Mouse (Mus musculus) limb, embryonic 14.5 days (tissue): ENCODE measurements around the gene Kirrel3. TPM values are rescaled to one million over a fixed set of nuclear protein-coding genes. Genes with fewer than 3 reads are reported as not detected.

ENCODE experiments used
- ATAC-seq: fragments of 200-750 bp; cut with Nextera tagmentation; 2 replicates; pipeline ENCODE4 v1.8.0; 2017; ENCODE audit warnings: low read depth, moderate number of reproducible peaks, moderate TSS enrichment; ENCODE audit not compliant: low FRiP score
- DNase-seq: peaks from one replicate; pipeline ENCODE4 v3.0.0-alpha.2; 2015; ENCODE audit warnings: low spot score
- H3K27ac ChIP-seq: fragments of 300-500 bp; sonication (generic); replicated peaks from 2 replicates; pipeline ENCODE4 v1.5.1; 2014; ENCODE audit warnings: low read depth, mild to moderate bottlenecking, low read length, moderate library complexity, mixed read lengths
- H3K27me3 ChIP-seq: fragments of 300-500 bp; sonication (generic); 2 replicates; pipeline ENCODE4 v1.6.1; 2014; ENCODE audit warnings: low read length, mixed read lengths; ENCODE audit not compliant: control insufficient read depth, insufficient read depth
- H3K36me3 ChIP-seq: fragments of 300-500 bp; sonication (generic); 2 replicates; pipeline ENCODE4 v1.6.1; 2014; ENCODE audit warnings: mild to moderate bottlenecking, low read length, moderate library complexity, mixed read lengths; ENCODE audit not compliant: control insufficient read depth, insufficient read depth
- H3K4me1 ChIP-seq: fragments of 300-500 bp; sonication (generic); 2 replicates; pipeline ENCODE4 v1.6.1; 2014; ENCODE audit warnings: antibody characterized with exemption, low read length, mixed read lengths; ENCODE audit not compliant: control insufficient read depth, insufficient read depth
- H3K4me2 ChIP-seq: fragments of 300-500 bp; sonication (generic); replicated peaks from 2 replicates; pipeline ENCODE4 v1.6.1; 2014; ENCODE audit warnings: low read depth, mild to moderate bottlenecking, low read length, moderate library complexity; ENCODE audit not compliant: severe bottlenecking
- H3K4me3 ChIP-seq: fragments of 300-500 bp; sonication (generic); replicated peaks from 2 replicates; pipeline ENCODE4 v1.5.1; 2014; ENCODE audit warnings: low read length
- H3K9ac ChIP-seq: fragments of 300-500 bp; sonication (generic); 2 replicates; pipeline ENCODE4 v1.6.1; 2014; ENCODE audit warnings: mild to moderate bottlenecking, low read depth, low read length, moderate library complexity; ENCODE audit not compliant: severe bottlenecking
- H3K9me3 ChIP-seq: fragments of 300-500 bp; sonication (generic); 2 replicates; pipeline ENCODE4 v1.6.1; 2016; ENCODE audit warnings: low read length; ENCODE audit not compliant: control insufficient read depth
- POLR2A ChIP-seq: fragments of 200-500 bp; IDR thresholded peaks from 2 replicates; pipeline ENCODE4 v1.8.0; 2012; ENCODE audit warnings: inconsistent platforms, mild to moderate bottlenecking, moderate library complexity, borderline replicate concordance; ENCODE audit not compliant: insufficient read depth, insufficient read length; ENCODE audit errors: extremely low read depth
- WGBS: fragments of 180-500 bp; shearing (Covaris S2); extraction: QIAGEN DNeasy Blood & Tissue Kit; methylation state at CpG from one replicate; pipeline ENCODE4 v1.1.7; 2014; 5-methylcytosine and 5-hydroxymethylcytosine counted together
- polyA plus RNA-seq, 2 experiments: library from polyadenylated mRNA; depleted of rRNA in 1 of 2; stranded (reverse) in 1 of 2; unstranded in 1 of 2; fragments of >200 nt; fragmentation: Nextera tagmentation in 1 of 2; extraction: Ambion mirVana in 1 of 2; gene quantifications; 2 replicates each; pipeline versions ENCODE4 v1.2.1 to v1.2.3; 2012 to 2014

The Kirrel3 gene
- polyA plus RNA-seq, 2 experiments, result 10.1 to 14.6 TPM

GRCm38 (mm10) chr9:34562437-34563000 is 76.8 kb downstream of the Kirrel3 start:
- ATAC-seq (no peak), DNase-seq (no peak)
- no peak for TF ChIP-seq POLR2A
- no peaks in the 10 kb centered on the region for H3K36me3 ChIP-seq
- H3K9ac ChIP-seq, result no peak overlapping the region
- H3K27me3 ChIP-seq, result no peaks in the 10 kb centered on the region
- H3K4me1 ChIP-seq, result peaks cover 11% of the 10 kb centered on the region; the same call in 1 of the 2 replicates
- H3K4me3 ChIP-seq, result no peak overlapping the region
- 64% methylated on average over 9 of the region's 9 CpGs for WGBS
- no peaks in the 10 kb centered on the region for H3K9me3 ChIP-seq
- H3K4me2 ChIP-seq, result no peak overlapping the region
- H3K27ac ChIP-seq, result no peak overlapping the region

DNA sequence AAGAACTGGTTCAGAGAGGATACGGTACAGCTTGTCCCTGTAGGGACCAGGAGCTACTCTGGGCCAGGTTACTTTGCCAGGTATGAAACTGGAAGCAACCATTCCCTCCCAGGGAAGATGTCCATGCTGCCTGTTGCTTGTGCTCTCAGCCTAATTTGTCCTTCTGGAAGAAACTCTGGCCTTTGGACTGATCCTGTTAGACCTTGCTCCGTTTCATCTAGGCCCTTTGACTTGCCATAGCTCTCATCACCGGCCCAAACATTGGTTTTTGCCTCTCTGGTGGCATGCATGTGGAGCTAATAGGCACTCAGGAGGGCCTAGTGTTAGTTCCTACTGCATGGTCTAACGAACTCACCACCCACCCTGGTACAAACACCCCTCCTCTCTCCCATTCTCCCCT is 88.2 kb downstream of the Kirrel3 start:
- DNase-seq, result no peak
- WGBS, result 83% methylated on average over 4 of the region's 4 CpGs

GRCm38 (mm10) chr9:34574611-34575010 is 88.9 kb downstream of the Kirrel3 start:
- Histone ChIP-seq H3K27me3 (no peaks in the 10 kb centered on the region), H3K36me3 (no peaks in the 10 kb centered on the region), H3K9me3 (no peaks in the 10 kb centered on the region), H3K27ac (no peak overlapping the region), H3K4me2 (no peak overlapping the region), H3K4me1 (no peaks in the 10 kb centered on the region), H3K4me3 (no peak overlapping the region), H3K9ac (no peak overlapping the region)
- WGBS, result 86% methylated on average over 6 of the region's 6 CpGs
- TF ChIP-seq POLR2A, result no peak
- no peak for ATAC-seq
- DNase-seq, result no peak

More for the DNA sequence above, 88.2 kb downstream of the Kirrel3 start:
- Histone ChIP-seq H3K4me1 (no peaks in the 10 kb centered on the region), H3K27ac (no peak overlapping the region), H3K9me3 (no peaks in the 10 kb centered on the region), H3K27me3 (no peaks in the 10 kb centered on the region), H3K4me2 (no peak overlapping the region), H3K4me3 (no peak overlapping the region), H3K36me3 (no peaks in the 10 kb centered on the region), H3K9ac (no peak overlapping the region)
- ATAC-seq, result no peak
- TF ChIP-seq POLR2A, result no peak

DNA sequence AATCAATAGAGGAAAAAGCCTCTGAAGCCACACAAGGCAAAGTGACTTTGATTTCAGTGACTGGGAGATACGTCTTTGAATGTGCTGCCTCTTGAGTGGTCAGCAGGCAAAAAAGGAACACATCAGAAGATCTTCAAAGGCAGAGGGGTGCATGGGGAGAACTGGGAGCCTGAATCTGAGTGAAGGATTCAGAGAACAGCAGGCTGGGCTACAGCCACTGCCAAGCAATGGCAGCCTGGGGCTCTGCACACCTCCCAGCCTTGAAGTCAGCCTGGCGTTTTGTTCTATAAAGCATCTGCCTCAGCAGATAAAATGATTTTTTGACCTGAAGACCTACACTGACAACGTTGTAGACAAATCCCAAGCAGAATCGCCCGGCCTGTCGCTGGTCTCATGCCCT is 93.5 kb downstream of the Kirrel3 start:
- Histone ChIP-seq H3K9ac (no peak overlapping the region), H3K4me3 (no peak overlapping the region), H3K36me3 (no peaks in the 10 kb centered on the region), H3K9me3 (no peaks in the 10 kb centered on the region), H3K27me3 (no peaks in the 10 kb centered on the region), H3K4me1 (peaks cover 4% of the 10 kb centered on the region; the same call in 1 of the 2 replicates), H3K27ac (no peak overlapping the region), H3K4me2 (no peak overlapping the region)
- no peak for ATAC-seq
- TF ChIP-seq POLR2A, result no peak
- no peak for DNase-seq
- 85% methylated on average over 6 of the region's 6 CpGs for WGBS

- Histone ChIP-seq H3K4me1 (peaks cover 4% of the 10 kb centered on the region; the same call in 1 of the 2 replicates), H3K9ac (no peak overlapping the region), H3K27ac (no peak overlapping the region), H3K36me3 (no peaks in the 10 kb centered on the region), H3K4me3 (no peak overlapping the region), H3K27me3 (no peaks in the 10 kb centered on the region), H3K9me3 (no peaks in the 10 kb centered on the region), H3K4me2 (no peak overlapping the region)
- DNase-seq (no peak), ATAC-seq (no peak)
- TF ChIP-seq POLR2A, result no peak
- WGBS, result 89% methylated on average over 1 of the region's 1 CpGs
These were observed 94.4 kb downstream of the Kirrel3 start for GRCm38 (mm10) chr9:34580059-34580458.

GRCm38 (mm10) chr9:34582496-34582895 is 96.8 kb downstream of the Kirrel3 start:
- Histone ChIP-seq H3K36me3 (no peaks in the 10 kb centered on the region), H3K27ac (no peak overlapping the region), H3K4me1 (peaks cover 4% of the 10 kb centered on the region; the same call in 1 of the 2 replicates), H3K9ac (no peak overlapping the region), H3K4me2 (no peak overlapping the region), H3K9me3 (no peaks in the 10 kb centered on the region), H3K27me3 (no peaks in the 10 kb centered on the region), H3K4me3 (no peak overlapping the region)
- ATAC-seq (no peak), DNase-seq (no peak)
- WGBS, result 76% methylated on average over 1 of the region's 1 CpGs
- TF ChIP-seq POLR2A, result no peak
